Mouse (Mus musculus): ENCODE measurements at regions not wholly inside any gene's neighbourhood (a gene's known extent, or its start where the extent isn't known, plus 50 kb on each side); places are given as distances from the start of the nearest gene placed in this dataset.

DNA sequence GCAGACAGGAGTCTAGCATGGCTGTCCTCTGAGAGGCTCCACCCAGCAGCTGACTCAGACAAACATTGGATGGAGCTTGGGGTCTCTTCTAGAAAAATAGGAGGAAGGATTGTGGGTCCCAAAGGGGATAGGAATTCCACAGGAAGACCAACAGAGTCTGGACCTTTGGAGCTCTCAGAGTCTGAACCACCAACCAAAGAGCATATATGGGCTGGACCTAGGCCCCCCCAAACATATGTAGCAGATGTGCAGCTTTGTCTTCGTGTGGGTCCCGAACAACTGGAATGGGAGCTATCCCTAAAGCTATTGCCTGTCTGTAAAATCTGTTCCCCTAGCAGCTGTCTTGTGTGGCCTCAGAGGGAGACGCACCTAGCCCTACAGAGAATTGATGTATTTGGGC lies 50.1 kb upstream of the Cpm start:
- DNase-seq (ENCODE audit: inconsistent age in 2 of 2, low spot score in 1 of 2), result no peak

DNA sequence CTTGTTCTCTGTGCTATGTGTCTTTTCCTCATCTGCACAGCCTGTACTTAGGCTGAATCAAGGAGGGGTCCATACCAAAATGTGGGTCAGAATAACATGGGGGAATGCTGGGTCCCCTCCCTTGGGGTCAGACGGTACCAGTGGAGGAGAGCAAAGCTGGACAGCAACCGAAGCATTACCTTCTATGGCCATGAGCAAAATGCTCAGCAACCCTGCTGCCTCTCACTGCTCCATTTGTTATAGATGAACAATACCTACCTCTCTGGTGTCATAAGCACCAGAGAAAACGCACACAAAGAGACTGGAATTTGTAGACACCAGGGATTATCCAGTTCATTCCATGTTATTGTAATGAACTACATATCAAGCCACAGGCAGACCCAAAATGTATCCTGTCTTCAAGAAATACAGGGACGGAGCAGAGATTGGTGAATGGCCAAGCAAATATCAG lies 50.6 kb upstream of the Cpm start:
- DNase-seq (ENCODE audit: inconsistent age in 2 of 2, low spot score in 1 of 2), result no peak

- DNase-seq (ENCODE audit: inconsistent age in 2 of 2, low spot score in 1 of 2), result no peak
Observed at GRCm38 (mm10) chr10:117577970-117578695, 51.2 kb upstream of the Cpm start.

- no peak for DNase-seq (ENCODE audit: inconsistent age in 2 of 2, low spot score in 1 of 2)
Observed at GRCm38 (mm10) chr10:117576881-117577730, 52.2 kb upstream of the Cpm start.

GRCm38 (mm10) chr10:117576154-117576859 lies 53.0 kb upstream of the Cpm start:
- no peak for DNase-seq (ENCODE audit: inconsistent age in 2 of 2, low spot score in 1 of 2)

DNA sequence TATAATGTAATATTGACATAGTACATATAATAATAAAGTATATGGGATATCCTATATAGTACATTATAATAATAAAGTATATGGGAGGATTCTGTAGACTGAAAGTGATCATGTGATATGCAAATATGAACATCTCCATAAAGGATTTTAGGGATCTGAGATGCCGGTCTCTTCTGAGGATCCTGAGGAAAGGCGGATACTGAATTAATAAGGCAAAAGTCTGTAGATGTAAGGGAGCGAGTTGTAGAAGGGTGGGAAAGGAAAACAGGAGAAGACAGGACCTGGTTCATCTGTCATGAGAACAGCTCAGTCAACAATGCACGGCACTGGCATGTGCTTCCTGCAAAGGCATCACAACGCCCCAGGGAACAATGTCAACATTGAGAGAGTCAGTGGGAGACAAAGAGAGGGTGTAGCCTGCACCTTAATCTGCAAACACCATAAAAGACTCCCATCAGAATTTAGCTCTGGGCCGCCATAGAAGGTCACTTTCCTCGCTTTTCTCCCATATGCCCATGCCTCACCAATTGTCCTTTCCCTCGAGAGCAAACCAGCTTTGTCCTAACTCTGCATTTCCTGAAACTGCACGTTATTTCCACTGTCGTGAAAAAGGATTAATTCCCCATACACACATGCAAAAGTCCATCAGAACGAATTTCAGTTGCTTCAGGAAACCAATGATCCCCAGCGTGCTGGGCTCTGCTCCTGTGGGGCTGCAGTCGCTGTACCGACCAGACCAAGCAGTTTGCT lies 53.7 kb upstream of the Cpm start:
- no peak for DNase-seq (ENCODE audit: inconsistent age in 2 of 2, low spot score in 1 of 2)

GRCm38 (mm10) chr10:117574915-117575314 lies 54.4 kb upstream of the Cpm start:
- no peak for DNase-seq (ENCODE audit: inconsistent age in 2 of 2, low spot score in 1 of 2)

GRCm38 (mm10) chr10:117574056-117574727 lies 55.1 kb upstream of the Cpm start:
- no peak for DNase-seq (ENCODE audit: inconsistent age in 2 of 2, low spot score in 1 of 2)

- no peak for DNase-seq (ENCODE audit: inconsistent age in 2 of 2, low spot score in 1 of 2)
Observed at GRCm38 (mm10) chr10:117573596-117573850, 55.8 kb upstream of the Cpm start.

- DNase-seq (ENCODE audit: inconsistent age in 2 of 2, low spot score in 1 of 2), result no peak
Observed at GRCm38 (mm10) chr10:117572746-117573595, 56.3 kb upstream of the Cpm start.

GRCm38 (mm10) chr10:117571891-117572573 lies 57.3 kb upstream of the Cpm start:
- peak in 1 of 2 experiments; percentile 27 for DNase-seq (ENCODE audit: inconsistent age in 2 of 2, low spot score in 1 of 2)

DNA sequence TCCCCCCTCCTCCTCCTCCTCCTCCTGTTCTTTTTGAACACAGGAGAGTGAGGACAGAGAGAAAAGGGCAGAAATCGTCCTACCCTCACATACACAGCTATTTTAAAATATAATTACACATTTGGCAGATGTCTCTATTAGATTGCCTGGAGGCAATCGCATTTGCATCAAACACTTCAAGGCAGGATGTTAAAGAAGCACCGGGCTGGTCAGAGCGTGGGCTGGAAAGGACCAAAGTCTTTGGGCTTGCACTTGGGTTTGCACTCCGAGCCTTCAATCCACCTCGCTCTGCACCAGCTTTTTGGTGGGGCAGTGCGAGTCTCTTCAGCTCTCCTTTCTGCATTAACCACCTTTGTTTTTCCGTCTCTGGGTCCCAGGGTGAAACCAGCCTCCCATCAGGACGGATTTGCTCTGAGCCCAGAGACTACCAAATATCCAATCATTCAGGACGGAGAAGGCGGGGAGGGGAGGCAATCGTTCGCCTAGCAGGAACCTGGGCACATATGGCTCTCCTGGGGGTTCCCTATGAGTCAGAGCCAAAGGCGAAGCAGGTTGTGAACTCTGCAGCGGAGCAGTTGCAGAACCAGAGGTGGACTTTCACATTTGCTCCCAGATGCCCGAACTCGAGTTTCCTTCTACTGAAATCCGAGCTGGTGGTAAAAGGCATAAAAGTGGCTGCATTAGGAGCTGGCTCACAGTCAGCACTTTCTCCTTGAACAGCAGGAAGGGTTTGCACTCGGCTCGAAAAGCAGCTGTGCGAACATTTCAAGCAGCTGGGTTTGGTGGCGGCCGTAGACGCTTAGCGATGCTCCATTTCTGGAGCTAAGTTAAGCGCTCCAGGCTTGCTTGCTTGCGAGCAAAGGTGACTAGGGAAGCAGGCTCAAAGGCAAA lies 58.1 kb upstream of the Cpm start:
- peak; percentile 33 to 70 for DNase-seq (ENCODE audit: inconsistent age in 2 of 2, low spot score in 1 of 2)

GRCm38 (mm10) chr10:117570091-117570970 lies 59.0 kb upstream of the Cpm start:
- DNase-seq (ENCODE audit: inconsistent age in 2 of 2, low spot score in 1 of 2), result no peak

DNA sequence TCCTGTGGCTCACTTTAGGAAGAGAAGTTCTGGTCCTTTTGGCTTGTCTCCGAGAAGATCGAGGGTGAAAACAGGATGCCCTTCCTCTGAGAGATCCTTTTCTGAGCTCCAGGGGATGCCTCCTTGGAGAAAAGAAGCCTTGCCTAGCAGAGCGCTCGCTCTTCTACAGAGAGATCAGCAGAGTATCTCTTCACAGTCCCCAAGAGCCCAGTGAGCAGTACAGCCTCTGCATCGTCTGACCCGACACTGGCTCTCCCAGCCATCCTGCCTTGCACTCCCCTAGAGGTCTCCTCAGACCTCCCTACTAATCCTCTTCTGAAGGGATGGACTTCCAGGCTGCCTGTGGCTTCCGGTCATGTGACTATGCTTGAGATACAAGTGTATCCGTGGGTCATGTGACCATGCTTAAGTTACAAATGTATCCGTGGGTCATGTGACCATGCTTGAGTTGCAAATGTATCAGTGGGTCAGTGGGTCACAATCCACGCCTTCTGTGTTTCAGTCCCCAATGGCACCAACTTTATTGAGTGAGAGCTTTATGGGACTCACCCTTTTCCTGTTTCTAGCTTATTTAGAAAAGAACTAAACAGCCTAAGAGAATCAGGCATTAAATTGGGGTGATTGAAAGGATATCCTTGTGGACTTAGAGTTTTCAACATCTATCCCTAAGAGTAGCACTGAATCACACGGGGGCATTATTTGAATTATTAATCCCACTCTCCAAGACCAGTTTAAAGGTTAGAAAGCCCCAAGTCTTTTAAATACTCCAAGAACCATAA lies 59.8 kb upstream of the Cpm start:
- no peak for DNase-seq (ENCODE audit: inconsistent age in 2 of 2, low spot score in 1 of 2)

DNA sequence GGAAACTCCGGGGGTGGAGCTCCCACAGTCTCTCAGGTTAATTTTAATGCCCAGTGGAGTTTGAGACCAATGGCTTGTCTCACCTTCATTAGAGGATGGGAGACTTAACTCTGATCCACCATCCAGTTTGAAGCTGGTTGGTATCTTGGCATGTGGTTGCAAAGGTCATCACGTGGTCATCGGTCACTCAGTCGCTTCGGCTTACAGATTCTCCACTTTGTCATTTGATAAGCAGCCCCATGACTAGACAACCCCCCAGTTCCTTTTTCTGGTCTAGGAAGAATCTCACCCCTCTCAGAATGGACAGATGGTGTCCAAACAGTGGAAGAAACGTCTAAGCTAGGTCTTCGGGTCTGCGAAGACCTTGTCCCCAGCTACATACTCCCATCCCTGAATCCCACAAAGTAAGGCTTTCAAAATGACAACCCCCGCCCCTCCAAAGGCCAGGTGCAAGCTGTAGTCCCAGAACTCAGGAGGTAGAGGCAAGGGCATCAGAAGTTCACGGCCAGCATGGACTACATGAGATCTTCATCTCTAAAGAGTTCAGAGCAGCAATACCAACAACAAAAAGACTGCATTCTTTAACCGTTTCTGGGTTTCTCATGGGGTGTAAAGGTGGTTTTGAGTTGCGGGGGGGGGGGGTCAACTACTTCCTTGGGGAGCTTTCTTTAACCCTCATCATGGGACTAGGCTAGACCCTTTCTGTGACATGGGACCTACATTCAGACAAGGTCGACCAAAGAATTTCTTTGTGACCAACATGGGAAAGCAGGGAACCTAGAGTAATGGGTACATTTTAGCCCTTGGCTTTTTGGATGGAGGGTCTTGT lies 60.6 kb upstream of the Cpm start:
- DNase-seq (ENCODE audit: inconsistent age in 2 of 2, low spot score in 1 of 2), result no peak

DNA sequence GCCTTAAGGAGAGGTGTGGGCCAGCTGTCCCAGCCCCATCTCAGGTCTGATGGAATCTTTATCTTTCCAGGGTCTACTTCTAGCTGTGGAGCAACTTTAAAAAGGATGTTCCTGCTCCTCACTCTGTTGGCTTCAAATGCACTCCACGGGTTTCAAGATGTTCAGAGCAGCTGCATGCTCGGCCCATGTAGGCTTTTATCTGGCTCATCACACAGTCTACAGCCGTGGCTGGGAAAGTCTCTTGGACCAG lies 61.2 kb upstream of the Cpm start:
- DNase-seq (ENCODE audit: inconsistent age in 2 of 2, low spot score in 1 of 2), result no peak

Data from adrenal gland, adult (tissue).